Mouse (Mus musculus) frontal cortex, adult 2 months (tissue): ENCODE results near the gene Brms1l. TPM values are rescaled to one million over a fixed set of nuclear protein-coding genes. Genes with fewer than 3 reads are reported as not detected.
A peak's percentile ranks its signal among the peaks of the same experiment; 100 is the strongest.

Source experiments
- DNase-seq, 2 experiments: peaks; one replicate each; pipeline ENCODE4 v3.0.0; 2022; ENCODE audit warnings: low spot score in 1 of 2; ENCODE audit errors: extremely low spot score in 1 of 2
- polyA plus RNA-seq: library from polyadenylated mRNA; depleted of rRNA; stranded (reverse); fragments of >200 nt; gene quantifications from 2 replicates; pipeline ENCODE4 v1.2.3, GENCODE M21; 2012; rRNA removed

The Brms1l gene
- polyA plus RNA-seq, 1 experiment: 191 TPM

GRCm38 (mm10) chr12:55859409-55860349 lies 23.6 kb downstream of the Brms1l start:
- no peak for DNase-seq

- no peak for DNase-seq
Measured at GRCm38 (mm10) chr12:55860631-55861030, 24.5 kb downstream of the Brms1l start.

GRCm38 (mm10) chr12:55867738-55868137 lies 31.6 kb downstream of the Brms1l start:
- no peak for DNase-seq

DNA sequence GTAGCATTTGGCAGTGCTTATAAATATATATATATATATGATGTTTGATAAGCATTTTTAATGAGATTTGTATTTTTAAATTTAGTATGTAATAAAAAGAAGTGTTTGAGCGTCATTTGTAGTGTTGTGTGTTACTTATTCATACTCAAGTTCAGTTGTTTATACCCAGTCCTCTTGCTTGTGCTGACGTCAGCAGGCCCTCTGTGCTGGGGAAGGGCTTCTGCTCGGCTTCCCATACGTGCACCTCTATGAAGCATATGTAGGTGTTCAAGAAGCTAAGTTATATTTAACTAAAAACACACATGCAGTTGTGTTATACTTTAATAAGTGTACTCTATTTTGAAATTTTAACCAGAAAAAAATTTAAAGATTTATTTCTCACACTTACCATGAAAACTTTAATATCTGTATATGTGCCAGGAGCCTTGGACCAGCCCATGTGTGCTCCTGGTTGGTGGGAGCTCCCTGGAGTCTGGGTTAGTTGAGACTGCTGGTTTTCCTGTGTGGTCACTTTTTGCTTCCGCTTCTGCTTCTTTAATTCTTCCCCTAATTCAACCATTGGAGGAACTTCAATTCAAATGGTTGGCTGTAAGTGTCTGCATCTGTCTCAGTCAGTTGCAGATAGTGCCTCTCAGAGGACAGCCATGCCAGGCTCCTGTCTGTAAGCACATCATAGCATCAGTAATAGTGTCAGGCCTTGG lies 33.6 kb downstream of the Brms1l start:
- DNase-seq: no peak

GRCm38 (mm10) chr12:55885449-55885848 lies 49.3 kb downstream of the Brms1l start:
- peak in 1 of 2 experiments; percentile 22 for DNase-seq

DNA sequence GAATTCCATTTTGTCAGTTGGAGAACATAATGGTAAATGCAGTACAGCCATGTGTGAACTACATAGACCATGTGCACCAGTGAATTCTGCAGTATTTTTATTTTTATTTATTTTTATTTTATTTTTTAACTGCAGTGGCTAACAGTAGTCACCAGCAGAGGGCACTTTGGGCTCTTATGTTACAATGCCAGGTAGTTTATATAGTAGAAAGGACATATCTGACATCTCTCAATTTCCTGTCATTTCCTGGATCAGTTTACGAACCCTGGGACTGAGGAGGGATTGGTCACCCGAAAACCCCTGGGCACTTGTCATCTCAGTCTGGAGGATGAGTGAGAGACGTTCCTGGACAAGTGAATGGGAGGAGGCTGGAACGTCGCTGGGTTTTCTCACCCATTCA lies 52.4 kb downstream of the Brms1l start:
- DNase-seq: peak in 1 of 2 experiments; percentile 57

DNA sequence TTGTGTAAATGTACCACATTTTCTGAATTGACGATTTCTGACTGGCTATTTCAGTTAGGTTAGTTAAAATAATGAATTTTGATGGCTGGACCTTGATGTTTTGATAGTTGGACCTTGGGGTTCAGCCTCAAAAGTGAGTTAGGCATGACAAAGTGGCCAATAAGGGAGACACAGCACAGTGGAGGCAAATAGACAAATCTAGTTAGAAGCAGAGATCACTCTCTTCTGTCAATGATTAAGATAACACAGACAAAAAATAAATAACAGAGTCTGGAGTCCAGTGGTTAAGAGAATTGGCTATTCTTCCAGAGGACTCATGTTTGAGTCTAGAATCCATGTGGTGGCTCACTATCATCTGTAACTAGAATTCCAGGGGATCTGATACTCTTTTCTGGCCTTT lies 68.7 kb downstream of the Brms1l start:
- no peak for DNase-seq

DNA sequence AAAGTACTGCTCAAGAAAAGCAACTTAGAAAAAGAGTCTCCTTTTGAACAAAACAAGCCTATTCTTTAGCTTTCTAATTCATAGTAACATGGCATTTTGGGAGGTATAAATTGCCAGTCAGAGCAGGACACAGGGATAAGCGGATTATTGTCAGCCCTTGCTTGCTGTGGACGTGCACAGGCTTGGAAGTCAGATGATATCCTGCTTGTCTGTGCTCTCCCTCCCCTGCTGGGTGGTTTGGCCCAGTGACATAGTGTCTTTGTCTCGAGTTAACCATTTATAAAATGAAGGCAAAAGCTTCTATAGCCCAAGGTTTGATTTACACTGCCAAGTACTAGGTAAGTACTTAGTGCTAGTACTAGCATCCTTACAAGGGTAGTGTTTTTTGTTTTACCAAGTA lies 76.0 kb downstream of the Brms1l start:
- no peak for DNase-seq

- no peak for DNase-seq
Measured at GRCm38 (mm10) chr12:55913201-55913600, 77.1 kb downstream of the Brms1l start.

- DNase-seq: no peak
Measured at GRCm38 (mm10) chr12:55916250-55916649, 80.1 kb downstream of the Brms1l start.

- no peak for DNase-seq
Measured at GRCm38 (mm10) chr12:55917020-55917419, 80.9 kb downstream of the Brms1l start.

Other genes with a start within 250 kb of the Brms1l start
- gene Insm2, start 236.9 kb upstream of the Brms1l start, polyA plus RNA-seq: 0.20 and 0.21 TPM in 2 replicates
- 64.9 and 72.0 TPM in 2 replicates for gene Ralgapa1, start 15.2 kb upstream of the Brms1l start, polyA plus RNA-seq